Mouse (Mus musculus): ENCODE measurements at regions not wholly inside any gene's neighbourhood (a gene's known extent, or its start where the extent isn't known, plus 50 kb on each side); places are given as distances from the start of the nearest gene placed in this dataset.

DNA sequence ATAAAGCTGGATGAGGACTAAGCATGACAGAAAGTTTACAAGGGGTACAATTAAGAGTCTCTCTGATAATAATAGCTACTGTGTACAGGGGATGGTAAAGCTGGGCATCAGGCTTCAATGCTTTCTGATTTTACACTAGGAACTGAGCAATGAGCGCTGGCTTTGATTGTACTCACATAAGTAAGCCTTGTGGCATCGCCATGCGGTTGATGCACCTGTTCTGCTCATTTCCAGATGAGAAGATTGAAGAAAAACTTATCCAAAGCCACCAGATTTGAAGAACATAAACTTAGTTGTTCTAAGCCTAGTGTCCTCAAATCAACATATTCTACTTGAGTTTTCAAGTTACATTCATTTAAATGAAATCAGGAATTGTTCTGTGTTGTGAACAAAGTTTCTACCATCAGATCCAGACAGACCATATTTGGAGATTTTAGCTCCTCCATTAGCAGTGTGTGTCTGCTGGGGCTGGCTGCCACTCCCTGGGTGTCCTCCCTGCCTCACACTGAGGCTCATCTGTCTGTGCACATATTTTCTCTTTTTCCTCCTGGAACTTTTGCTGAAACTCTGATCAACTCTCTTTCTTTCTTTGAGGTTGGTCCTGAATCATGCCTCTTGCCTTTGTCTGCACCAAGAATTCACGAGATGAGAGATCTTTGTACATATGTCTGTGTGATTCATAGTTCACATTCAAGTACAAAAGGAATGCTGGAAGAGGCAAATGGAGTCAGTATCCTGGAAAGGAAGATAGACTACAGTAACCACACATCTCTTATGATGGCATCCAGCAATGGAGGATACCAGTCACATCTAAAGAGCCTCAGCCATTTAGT lies 68.2 kb upstream of the Ifne start:
- no peak for DNase-seq (ENCODE audit: low read depth, low spot score)

DNA sequence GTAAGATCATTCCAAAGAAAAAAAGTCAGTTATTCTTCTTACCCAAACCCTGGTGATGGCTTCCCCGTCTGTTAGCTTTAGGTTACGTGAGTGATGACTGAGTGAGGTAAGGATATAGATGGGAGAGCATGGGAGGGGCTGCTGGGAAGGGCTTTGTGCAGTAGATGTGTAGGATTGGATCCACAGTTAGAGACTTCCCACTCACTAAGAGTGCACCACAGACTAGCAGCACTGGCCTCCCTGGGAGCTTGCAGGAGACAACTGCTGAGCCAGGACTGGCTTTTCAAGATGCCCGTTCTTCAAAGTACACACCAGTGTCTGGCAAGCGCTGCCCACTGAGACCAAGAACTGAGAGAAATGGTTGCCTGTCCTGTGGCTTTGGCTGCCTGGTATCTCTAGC lies 62.0 kb upstream of the Ifne start:
- no peak for DNase-seq (ENCODE audit: low read depth, low spot score)

DNA sequence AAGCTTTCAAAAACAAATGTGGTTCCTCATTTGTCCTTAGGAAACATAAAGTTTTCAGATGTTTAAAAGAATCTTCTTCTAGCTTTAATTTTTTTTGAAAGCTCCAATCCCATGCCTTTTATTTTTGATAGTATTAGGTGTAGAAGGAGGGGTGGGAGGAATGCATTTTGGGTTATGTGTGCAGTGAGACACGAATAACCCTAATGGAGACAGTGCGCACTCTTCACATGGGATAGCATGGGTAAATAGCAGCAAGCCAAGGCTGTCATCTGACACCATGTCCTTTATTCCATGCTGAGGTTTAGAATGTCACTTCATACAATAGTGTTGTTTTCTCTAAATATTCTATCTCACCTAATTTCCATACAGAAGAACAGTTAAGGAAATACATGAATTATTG lies 60.7 kb upstream of the Ifne start:
- no peak for DNase-seq (ENCODE audit: low read depth, low spot score)

DNA sequence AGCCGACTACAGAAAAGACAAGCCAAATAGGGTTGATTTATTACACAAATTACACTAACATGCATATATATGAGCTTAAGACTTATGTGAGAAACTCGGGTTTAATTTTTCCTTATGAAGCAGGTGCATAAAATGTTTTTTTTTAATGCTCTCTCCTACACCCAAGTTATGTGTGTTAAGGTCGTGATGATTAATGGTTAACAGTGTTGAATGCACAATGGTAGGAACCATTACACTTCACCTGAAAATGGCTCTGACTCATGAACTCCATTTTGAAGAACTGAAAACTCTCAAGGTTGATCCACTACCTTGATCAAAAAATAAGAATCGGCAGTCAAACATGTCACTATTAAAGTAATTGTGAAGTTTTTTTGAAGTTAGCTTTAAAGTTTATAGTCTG lies 59.4 kb upstream of the Ifne start:
- no peak for DNase-seq (ENCODE audit: low read depth, low spot score)

DNA sequence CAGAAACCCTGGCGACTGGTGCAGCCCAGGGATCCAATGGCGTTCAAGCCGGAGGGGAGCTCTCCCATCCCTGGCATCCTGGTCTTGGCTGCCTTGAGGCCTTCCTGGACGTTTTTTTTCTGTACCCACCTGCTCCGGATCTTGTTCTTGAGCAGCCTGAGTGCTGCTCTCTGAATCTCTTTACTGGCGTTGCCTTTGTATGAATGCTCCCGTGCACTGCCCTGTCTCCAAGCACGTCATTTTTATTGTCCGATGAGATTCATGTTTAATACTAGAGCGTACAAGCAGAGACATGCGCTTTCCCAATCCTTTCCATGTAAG lies 58.7 kb upstream of the Ifne start:
- DNase-seq (ENCODE audit: low read depth, low spot score) = no peak

DNA sequence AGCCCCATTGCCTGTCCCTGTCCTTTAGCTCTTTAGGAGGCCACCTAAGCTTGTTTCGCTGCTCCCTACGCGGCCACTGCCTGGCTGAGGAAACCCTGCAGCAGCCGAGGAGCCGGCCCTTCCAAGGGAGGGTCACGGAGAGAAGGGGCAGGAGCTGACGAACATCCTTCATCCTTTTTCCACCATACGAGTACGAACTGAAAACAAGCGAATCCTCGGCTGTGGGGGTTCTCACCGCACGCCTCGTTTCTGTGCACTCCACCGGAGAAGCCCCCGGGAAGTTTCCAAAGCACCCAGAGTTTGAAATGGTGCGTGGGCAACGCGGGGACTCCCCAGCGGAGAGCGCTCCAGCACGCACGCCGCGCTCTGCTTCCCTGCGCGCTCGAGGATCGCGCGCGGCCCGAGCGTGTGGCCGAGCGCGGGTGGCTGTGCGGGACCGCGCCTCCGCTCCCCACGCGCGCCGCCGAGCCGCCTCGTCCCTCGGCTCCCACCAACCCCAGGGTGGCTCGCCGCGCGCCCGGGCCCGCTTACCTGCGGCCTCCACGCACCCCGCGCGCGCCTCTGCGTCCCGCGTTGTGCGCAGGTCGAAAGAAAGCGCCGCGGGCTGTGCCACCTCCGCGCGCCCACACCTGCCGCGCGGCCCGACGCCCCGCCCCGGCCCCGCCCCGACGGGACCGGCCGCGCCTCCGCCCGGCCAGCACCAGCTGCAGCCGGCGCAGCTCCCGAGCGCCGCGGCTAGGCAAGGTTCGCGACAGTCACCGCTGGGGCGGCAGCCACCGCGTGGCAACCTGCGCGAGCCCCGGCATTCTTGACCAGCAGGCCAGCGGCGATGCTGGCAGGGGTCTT lies 58.1 kb upstream of the Ifne start:
- peak; percentile 69 for DNase-seq (ENCODE audit: low read depth, low spot score)

DNA sequence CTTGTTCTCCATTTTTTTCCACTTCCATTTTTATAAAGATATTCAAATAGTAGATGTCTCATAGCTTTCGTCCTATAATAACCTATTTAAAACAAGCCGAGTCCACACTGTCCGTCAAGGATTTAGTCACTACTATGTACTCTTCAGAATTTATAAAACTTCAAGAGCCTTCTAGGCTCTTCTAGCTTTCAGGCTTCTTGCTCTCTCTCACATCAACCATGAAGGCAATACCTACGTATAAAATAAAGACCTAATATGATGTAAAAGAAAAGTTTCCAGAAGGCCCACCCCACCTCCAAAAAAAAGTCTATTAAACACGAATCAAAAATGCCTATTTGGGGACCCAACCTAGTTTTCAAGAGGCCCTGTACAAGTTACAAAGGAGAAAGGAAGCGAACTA lies 57.0 kb upstream of the Ifne start:
- DNase-seq (ENCODE audit: low read depth, low spot score) = no peak

DNA sequence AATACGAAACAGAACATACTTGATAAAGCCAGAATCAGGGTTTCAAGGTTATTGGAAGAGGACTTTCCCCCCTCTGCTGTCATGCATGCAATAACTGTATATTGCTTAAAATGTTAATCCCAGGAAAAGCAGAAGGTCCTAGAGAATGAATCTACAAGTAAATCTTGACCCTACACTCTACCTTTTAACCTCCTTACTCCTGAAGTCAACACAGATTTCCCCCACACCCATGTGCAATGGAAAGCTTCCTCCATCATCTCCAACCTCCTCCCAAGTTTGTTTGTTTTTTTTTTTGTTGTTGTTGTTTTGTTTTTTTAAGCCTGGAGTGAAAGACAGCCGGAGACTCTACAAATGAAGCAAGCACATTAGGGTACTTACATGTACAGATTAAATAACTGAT lies 55.9 kb upstream of the Ifne start:
- no peak for DNase-seq (ENCODE audit: low read depth, low spot score)

DNA sequence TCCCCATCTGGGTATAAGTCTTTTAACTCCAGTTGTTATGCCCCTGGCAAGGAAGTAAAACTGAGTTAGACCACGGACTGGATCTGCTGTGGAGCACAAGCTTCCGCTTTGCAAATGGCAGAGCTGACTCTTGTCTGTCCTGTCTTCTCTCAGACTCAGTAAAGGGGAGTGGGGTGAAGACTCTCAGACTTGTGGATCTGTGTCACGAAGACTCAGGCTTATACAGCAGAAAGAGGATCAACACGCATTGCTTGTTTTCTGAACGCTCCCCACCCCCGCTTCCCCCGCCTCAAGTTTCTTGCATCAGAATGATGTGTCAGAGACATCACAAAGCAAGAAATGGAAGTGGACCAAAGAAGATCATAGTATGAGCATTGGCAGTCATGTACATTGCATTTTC lies 55.3 kb upstream of the Ifne start:
- no peak for DNase-seq (ENCODE audit: low read depth, low spot score)

DNA sequence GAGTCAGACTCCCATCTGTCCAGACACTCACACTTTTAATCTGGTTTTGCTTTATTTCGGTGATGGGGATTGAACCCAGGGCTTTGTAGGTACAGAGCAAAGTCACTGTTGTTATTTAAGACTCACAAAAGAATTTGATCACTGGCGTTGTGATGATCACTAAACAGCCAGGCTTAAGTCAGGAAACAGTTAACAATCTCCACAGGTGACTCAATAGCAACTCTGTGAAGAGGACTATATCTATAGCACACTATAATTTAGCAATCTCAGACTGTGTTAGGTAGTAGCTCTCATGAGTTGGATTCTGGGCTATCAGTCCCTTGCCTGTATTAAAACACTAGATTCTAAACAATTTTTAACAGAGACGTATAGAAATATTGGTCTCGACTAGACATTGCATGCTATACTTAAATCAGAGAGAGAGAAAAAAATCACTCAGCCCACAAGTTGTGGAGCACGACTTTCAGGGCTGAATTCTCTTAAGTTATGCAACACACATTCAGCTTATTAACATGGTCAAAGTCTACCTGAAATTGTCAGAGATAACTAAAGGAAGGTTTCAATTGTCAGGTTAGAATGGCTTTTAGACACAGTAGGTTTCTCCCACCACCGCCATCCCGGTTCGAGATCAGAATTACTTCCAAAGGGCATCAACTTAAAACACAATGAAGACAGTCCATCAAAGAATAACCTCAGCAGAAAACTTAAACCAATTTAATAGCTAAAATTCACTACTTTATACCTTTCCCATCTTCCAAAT lies 54.4 kb upstream of the Ifne start:
- no peak for DNase-seq (ENCODE audit: low read depth, low spot score)

DNA sequence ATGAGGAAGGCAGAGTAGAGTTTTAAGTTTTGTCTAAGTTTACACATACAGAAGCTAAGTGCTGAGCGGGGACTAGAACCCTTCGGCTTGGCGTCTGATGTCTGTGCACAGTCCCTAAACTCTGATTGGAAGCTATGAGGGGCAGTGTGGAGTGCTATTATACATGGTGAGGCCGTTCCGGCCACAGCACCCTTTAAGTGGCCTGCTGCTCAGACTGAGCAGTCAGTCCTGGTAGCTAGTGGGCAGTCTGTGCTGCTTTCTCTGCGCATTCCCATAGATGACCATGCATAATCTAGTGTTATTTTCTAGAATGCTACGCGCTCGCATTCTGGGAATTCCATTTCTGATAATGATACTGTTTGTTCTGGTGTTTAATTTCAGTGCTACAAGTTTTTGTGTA lies 51.2 kb upstream of the Ifne start:
- no peak for DNase-seq (ENCODE audit: low read depth, low spot score)

Data from CD4-positive helper T cell, adult 2 months (primary cell).